Mouse (Mus musculus) kidney, adult 2 months (tissue): ENCODE measurements at regions not wholly inside any gene's neighbourhood (a gene's known extent, or its start where the extent isn't known, plus 50 kb on each side); places are given as distances from the start of the nearest gene placed in this dataset.

ENCODE experiments used
- DNase-seq: peaks from one replicate; pipeline ENCODE4 v3.0.0; 2021
- H3K27ac ChIP-seq: fragments of 200-500 bp; 2 replicates; pipeline ENCODE4 v1.5.1; 2012; ENCODE audit warnings: low read depth, low read length, control low read depth, inconsistent platforms; ENCODE audit not compliant: insufficient read depth
- H3K27me3 ChIP-seq: fragments of 200-500 bp; replicated peaks from 2 replicates; pipeline ENCODE4 v1.6.1; 2012; ENCODE audit warnings: mild to moderate bottlenecking, moderate library complexity, low read length, inconsistent platforms; ENCODE audit not compliant: control insufficient read depth, insufficient read depth
- H3K36me3 ChIP-seq: fragments of 200-500 bp; 2 replicates; pipeline ENCODE4 v1.6.1; 2012; ENCODE audit warnings: mild to moderate bottlenecking, moderate library complexity, low read length, inconsistent platforms; ENCODE audit not compliant: control insufficient read depth, insufficient read depth
- H3K4me1 ChIP-seq: fragments of 200-500 bp; 2 replicates; pipeline ENCODE4 v1.6.1; 2011; ENCODE audit warnings: low read length; ENCODE audit not compliant: control insufficient read depth, insufficient read depth
- H3K4me3 ChIP-seq: fragments of 200-500 bp; 2 replicates; pipeline ENCODE4 v1.5.1; 2011; ENCODE audit warnings: mild to moderate bottlenecking, low read depth, low read length, control low read depth; ENCODE audit not compliant: insufficient read depth
- CTCF ChIP-seq: fragments of 200-500 bp; conservative IDR thresholded peaks from 2 replicates; pipeline ENCODE4 v1.5.1; 2011; ENCODE audit warnings: low read depth, mild to moderate bottlenecking, control low read depth, low read length, moderate library complexity, mixed read lengths; ENCODE audit not compliant: insufficient read depth, insufficient read length
- POLR2A ChIP-seq: fragments of 200-500 bp; IDR thresholded peaks from one replicate; pipeline ENCODE4 v1.6.1; 2011; ENCODE audit warnings: low read depth, low read length, control low read depth
- WGBS: fragments of 180-500 bp; shearing (Covaris S2); methylation state at CpG from one replicate; pipeline ENCODE4 v1.1.7; 2018; 5-methylcytosine and 5-hydroxymethylcytosine counted together

DNA sequence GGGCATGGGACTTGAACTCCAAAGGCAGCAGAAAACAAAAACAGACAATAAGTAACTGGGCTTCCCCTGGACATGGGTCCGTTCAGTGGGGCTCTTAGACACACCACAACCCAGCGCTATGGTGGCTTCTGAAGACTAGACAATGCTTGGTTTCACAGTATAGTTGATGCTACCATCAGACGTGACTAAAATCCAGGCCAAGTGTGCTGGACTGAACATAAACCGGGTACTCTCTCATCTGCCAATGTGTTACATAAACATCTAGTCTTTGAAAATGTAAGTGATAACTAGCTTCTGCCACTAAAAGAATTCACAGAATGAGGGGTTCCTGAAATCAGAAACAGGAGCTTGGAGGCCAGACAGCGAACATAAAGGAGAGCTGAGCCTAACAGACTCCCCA, 251.7 kb upstream of the Thrb start:
- TF ChIP-seq POLR2A (no peak), CTCF (no peak)
- no peak for DNase-seq
- Histone ChIP-seq H3K27me3 (no peaks in the 10 kb centered on the region), H3K27ac (no peak overlapping the region), H3K4me3 (no peak overlapping the region), H3K36me3 (no peaks in the 10 kb centered on the region), H3K4me1 (0 out of 2 replicates have a peak, but pooled peaks cover 2% of the 10 kb centered on the region)
- WGBS: 74% methylated on average over 5 of the region's 5 CpGs

DNA sequence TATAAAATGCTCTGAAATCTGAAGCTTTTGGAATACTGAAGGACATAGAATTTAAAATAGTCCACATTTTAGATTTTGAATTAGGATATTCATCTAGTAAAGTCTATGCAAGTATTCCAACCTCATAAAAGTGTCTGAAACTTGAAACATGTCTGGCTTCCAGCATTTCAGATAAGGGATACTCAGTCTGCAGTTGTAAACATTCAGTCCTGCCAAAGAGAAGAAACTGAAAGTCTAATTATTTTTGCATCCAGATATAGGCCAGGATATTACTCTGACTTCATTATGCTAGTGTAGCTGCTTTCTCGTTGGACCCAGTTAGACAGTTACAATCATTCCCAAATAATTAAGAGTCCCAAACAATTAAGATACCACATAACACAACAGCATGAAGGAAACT, 251.2 kb upstream of the Thrb start:
- peak; percentile 17 for DNase-seq
- 49% methylated on average over 1 of the region's 1 CpGs for WGBS
- H3K27me3 ChIP-seq: no peaks in the 10 kb centered on the region
- no peak for TF ChIP-seq CTCF
- TF ChIP-seq POLR2A: no peak
- no peak overlapping the region for H3K27ac ChIP-seq
- no peaks in the 10 kb centered on the region for H3K36me3 ChIP-seq
- H3K4me1 ChIP-seq: 0 out of 2 replicates have a peak, but pooled peaks cover 2% of the 10 kb centered on the region
- H3K4me3 ChIP-seq: no peak overlapping the region

DNA sequence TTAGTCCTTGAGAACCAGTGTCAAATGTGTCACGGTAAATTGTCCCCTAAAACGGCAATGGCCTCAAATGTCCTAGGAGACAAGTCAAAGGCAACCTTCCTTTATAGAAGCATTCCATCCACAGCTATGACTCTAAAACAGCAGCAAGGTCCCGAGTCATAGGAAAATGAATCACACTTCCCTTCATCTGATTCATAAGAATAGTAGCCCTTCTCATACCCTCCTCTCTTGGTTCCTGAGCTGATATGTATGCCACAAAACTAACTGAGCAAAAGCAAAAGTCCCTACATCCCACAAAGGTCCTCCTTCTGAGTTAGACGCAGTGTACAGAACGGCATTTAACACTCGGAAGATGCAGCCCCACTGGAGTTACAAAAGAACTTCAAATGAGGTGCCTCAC, 250.6 kb upstream of the Thrb start:
- Histone ChIP-seq H3K36me3 (no peaks in the 10 kb centered on the region), H3K27ac (no peak overlapping the region), H3K4me1 (peaks cover 4% of the 10 kb centered on the region; the same call in 1 of the 2 replicates), H3K4me3 (no peak overlapping the region), H3K27me3 (no peaks in the 10 kb centered on the region)
- WGBS: 89% methylated on average over 6 of the region's 6 CpGs
- DNase-seq: no peak
- no peak for TF ChIP-seq POLR2A
- no peak for TF ChIP-seq CTCF

DNA sequence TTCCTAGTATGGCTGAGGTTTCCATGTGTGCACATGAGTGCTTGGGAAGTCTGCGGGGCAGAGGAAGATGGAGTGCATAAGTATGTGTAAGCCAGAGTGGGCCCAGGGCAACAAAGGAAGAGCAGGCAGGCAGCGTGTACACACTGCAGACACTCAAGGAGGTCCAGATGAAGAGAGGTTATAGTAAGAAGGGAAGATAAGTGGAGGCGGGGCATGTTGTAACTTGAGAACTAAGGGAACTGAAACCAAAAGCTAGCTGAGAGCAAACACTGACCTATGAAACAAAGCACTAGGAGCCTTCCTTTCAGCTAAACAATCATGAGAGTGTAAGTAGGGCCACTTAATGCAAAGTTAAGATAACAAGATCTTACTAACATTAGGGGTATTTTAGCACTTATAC, 249.3 kb upstream of the Thrb start:
- Histone ChIP-seq H3K27ac (no peak overlapping the region), H3K36me3 (no peaks in the 10 kb centered on the region), H3K27me3 (no peaks in the 10 kb centered on the region), H3K4me1 (peaks cover 5% of the 10 kb centered on the region; the same call in 1 of the 2 replicates), H3K4me3 (no peak overlapping the region)
- no peak for TF ChIP-seq POLR2A
- no peak for TF ChIP-seq CTCF
- WGBS: 60% methylated on average over 3 of the region's 3 CpGs
- DNase-seq: no peak

DNA sequence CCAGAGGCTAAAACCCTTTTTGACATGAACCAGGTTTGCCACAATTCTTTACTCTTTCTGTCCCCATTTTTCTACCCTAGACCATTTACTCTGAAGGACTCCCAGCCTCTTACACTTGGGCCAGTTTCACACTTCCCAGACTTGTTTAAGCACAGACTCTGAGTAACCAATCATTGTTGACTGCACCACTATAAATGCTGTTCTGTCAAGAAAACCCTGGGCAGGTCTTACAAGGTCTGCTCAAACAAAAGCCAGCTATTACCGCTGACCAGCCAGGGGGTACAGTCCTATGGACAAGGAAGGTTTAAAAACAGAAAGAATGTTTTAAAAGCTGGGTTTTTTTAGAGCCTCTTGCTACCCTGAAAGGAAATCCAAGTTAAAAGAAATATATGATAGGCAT, 248.8 kb upstream of the Thrb start:
- H3K27ac ChIP-seq: no peak overlapping the region
- 60% methylated on average over 1 of the region's 1 CpGs for WGBS

DNA sequence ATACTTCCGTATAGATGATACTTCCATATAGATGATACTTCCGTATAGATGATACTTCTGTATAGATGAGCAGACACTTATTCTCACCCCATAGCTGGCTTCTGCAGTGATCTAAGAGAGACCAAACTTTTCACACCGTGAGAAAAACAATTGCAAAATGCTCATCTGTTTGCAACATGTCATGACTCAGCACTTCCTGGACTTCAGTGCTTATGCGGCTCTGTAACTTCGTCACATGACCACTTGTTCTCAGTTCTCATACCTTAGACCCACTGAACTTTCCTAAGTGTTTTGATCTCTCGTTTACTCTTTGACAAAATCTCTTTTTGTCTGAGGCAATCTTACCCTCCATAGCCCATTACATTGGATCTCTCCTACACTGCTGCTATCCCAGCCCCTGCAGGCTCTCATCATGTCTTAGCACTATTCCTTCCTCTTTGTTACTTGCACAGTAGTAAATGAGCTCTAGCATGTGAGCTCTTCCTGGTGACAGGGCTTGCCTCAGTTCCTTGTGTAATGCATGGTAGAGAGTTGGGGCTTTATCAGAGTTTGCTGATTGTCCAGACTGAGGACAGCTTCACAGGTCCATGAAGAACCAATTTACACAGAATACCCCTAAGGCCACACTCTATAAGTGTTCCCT, 245.7 kb upstream of the Thrb start:
- Histone ChIP-seq H3K36me3 (no peaks in the 10 kb centered on the region), H3K4me1 (peaks cover 2% of the 10 kb centered on the region; the same call in 1 of the 2 replicates), H3K27ac (no peak overlapping the region), H3K4me3 (no peak overlapping the region), H3K27me3 (no peaks in the 10 kb centered on the region)
- no peak for TF ChIP-seq CTCF
- TF ChIP-seq POLR2A: no peak
- DNase-seq: peak; percentile 10
- WGBS: 56% methylated on average over 6 of the region's 6 CpGs

More for the DNA sequence above, 248.8 kb upstream of the Thrb start:
- Histone ChIP-seq H3K27me3 (no peaks in the 10 kb centered on the region), H3K36me3 (no peaks in the 10 kb centered on the region), H3K4me1 (peaks cover 5% of the 10 kb centered on the region; the same call in 1 of the 2 replicates), H3K4me3 (no peak overlapping the region)
- TF ChIP-seq POLR2A (no peak), CTCF (no peak)
- no peak for DNase-seq

DNA sequence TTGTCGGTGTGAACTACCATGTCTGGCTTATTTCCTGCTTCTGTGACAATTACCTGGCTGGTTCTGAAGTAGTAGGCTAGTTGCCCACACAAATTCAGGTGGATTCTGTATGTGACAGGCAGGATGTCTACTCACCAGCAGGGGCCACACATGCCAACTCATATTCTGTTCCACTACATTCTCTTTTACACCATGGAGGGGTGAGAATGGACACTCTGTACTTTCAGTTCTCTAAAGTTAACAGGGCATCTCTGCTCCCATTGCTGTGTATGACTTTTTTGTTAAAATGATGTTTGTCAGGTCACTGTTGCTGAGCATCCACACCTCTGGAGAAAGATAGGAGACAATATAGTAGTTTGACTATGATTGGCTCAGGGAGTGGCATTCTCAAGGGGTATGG, 232.3 kb upstream of the Thrb start:
- H3K27me3 ChIP-seq: no peaks in the 10 kb centered on the region
- DNase-seq: no peak
- H3K4me3 ChIP-seq: no peak overlapping the region
- no peaks in the 10 kb centered on the region for H3K36me3 ChIP-seq
- WGBS: 81% methylated on average over 1 of the region's 1 CpGs
- H3K27ac ChIP-seq: no peak overlapping the region
- no peaks in the 10 kb centered on the region for H3K4me1 ChIP-seq
- TF ChIP-seq CTCF (no peak), POLR2A (no peak)

DNA sequence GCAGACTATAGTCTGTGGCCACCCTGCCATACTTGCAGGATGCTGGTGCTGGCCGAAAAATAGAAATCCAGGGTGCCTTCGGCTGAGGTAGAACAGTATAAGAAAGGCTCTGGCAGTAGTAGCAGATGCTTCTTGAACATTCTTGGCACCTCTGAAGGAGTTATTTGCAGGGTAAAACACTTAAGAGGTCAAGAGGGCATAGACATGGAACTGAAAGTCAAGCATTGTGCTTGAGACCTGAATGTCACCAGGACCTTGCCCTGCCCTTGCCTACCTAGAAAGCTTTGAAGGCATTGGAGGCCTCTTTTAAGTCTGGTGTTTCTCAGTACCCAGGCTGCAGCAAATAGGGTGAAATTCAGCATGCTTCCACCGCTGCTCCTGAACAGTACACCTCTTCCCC, 230.9 kb upstream of the Thrb start:
- DNase-seq: no peak
- WGBS: 87% methylated on average over 3 of the region's 3 CpGs
- TF ChIP-seq POLR2A (no peak), CTCF (no peak)
- H3K36me3 ChIP-seq: no peaks in the 10 kb centered on the region
- no peak overlapping the region for H3K4me3 ChIP-seq
- no peaks in the 10 kb centered on the region for H3K27me3 ChIP-seq
- H3K4me1 ChIP-seq: no peaks in the 10 kb centered on the region
- no peak overlapping the region for H3K27ac ChIP-seq
